Mouse (Mus musculus) lung, postnatal 0 days (tissue): ENCODE measurements around the gene Opa3. TPM values are rescaled to one million over a fixed set of nuclear protein-coding genes. Genes with fewer than 3 reads are reported as not detected.

Experiments used
- ATAC-seq: fragments of 200-750 bp; cut with Nextera tagmentation; 2 replicates; pipeline ENCODE4 v1.8.0; 2017; ENCODE audit warnings: moderate library complexity
- DNase-seq: peaks from one replicate; pipeline ENCODE4 v3.0.0-alpha.2; 2016; ENCODE audit warnings: low spot score
- H3K27ac ChIP-seq: fragments of 300-500 bp; sonication (generic); 2 replicates; pipeline ENCODE4 v1.5.1; 2014; ENCODE audit warnings: antibody characterized with exemption, mild to moderate bottlenecking, low read length, mixed read lengths
- H3K27me3 ChIP-seq: fragments of 300-500 bp; sonication (generic); replicated peaks from 2 replicates; pipeline ENCODE4 v1.6.1; 2014; ENCODE audit warnings: low read length, mixed read lengths; ENCODE audit not compliant: insufficient read depth
- H3K36me3 ChIP-seq: fragments of 300-500 bp; sonication (generic); 2 replicates; pipeline ENCODE4 v1.6.1; 2014; ENCODE audit warnings: low read length, mixed read lengths; ENCODE audit not compliant: insufficient read depth
- H3K4me1 ChIP-seq: fragments of 300-500 bp; sonication (generic); 2 replicates; pipeline ENCODE4 v1.6.1; 2014; ENCODE audit warnings: antibody characterized with exemption, low read depth, low read length, mixed read lengths; ENCODE audit not compliant: insufficient read depth
- H3K4me2 ChIP-seq: fragments of 300-500 bp; sonication (generic); replicated peaks from 2 replicates; pipeline ENCODE4 v1.6.1; 2014; ENCODE audit warnings: low read depth, mild to moderate bottlenecking, low read length, moderate library complexity, mixed read lengths
- H3K4me3 ChIP-seq: fragments of 300-500 bp; sonication (generic); 2 replicates; pipeline ENCODE4 v1.5.1; 2014; ENCODE audit warnings: low read depth, low read length
- H3K9ac ChIP-seq: fragments of 300-500 bp; sonication (generic); replicated peaks from 2 replicates; pipeline ENCODE4 v1.6.1; 2014; ENCODE audit warnings: low read depth, mild to moderate bottlenecking
- H3K9me3 ChIP-seq: fragments of 300-500 bp; sonication (generic); 2 replicates; pipeline ENCODE4 v1.6.1; 2016; ENCODE audit warnings: low read length, mixed read lengths
- CTCF ChIP-seq: IDR thresholded peaks from 2 replicates; pipeline ENCODE4 v1.5.1; 2016; ENCODE audit warnings: antibody characterized with exemption, mild to moderate bottlenecking
- EP300 ChIP-seq: IDR thresholded peaks from 2 replicates; pipeline ENCODE4 v1.6.1; 2016; ENCODE audit warnings: antibody characterized with exemption, mild to moderate bottlenecking, control low read depth
- WGBS: fragments of 180-500 bp; shearing (Covaris S2); extraction: QIAGEN DNeasy Blood & Tissue Kit; methylation state at CpG from one replicate; pipeline ENCODE4 v1.1.7; 2014; 5-methylcytosine and 5-hydroxymethylcytosine counted together
- polyA plus RNA-seq: library from polyadenylated mRNA; unstranded; fragments of >200 nt; fragmentation: Nextera tagmentation; extraction: Ambion mirVana; gene quantifications from 2 replicates; pipeline ENCODE4 v1.2.1, GENCODE M21; 2015

The Opa3 gene
- polyA plus RNA-seq, 1 experiment from 2014 or later: 19.0 TPM

DNA sequence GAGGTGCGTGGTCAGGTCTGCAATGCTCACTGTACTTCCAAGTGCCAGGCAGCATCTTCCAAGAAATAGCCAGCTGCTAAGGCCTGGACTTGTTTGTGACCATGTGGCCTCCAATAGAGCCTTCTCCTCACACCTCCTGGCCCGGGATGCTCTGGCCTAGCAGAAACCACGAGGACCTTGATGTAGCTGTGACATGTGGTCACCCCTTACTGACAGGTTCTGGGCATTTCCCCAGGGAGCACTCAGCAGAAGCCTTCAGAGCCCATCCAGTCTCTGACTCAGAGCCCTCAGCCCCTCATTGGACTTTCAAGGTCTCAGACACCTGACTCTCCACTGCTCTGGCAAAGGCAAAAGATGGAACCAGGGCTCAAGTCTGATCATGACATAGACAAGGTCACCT, 16.9 kb downstream of the Opa3 start:
- TF ChIP-seq EP300 (no peak), CTCF (no peak)
- WGBS: 85% methylated on average over 3 of the region's 3 CpGs
- Histone ChIP-seq H3K4me3 (no peak overlapping the region), H3K9me3 (no peaks in the 10 kb centered on the region), H3K4me1 (no peaks in the 10 kb centered on the region), H3K27ac (no peak overlapping the region), H3K36me3 (no peaks in the 10 kb centered on the region), H3K4me2 (no peak overlapping the region), H3K27me3 (no peaks in the 10 kb centered on the region), H3K9ac (no peak overlapping the region)
- DNase-seq: no peak
- ATAC-seq: no peak

DNA sequence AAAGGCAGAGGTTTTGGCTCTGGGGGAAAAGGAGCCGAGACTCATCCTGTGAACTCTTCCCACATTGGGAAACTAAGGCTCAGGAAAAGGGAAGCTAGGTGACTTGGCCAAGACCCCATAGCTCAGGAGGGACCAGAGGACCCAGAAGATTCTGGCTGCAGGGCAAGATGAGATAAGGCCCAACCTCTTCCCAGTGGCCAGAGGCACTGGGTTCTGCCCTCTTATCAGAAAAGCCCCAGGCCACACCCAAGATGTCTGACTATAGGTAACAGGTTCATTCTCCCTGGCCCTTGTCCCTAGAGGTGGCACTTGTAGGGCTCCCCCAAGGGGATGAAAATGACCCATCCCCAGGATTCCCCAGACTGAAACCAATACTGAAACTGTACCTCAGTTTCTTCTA, 18.7 kb downstream of the Opa3 start:
- Histone ChIP-seq H3K4me2 (no peak overlapping the region), H3K9ac (no peak overlapping the region), H3K4me1 (no peaks in the 10 kb centered on the region), H3K9me3 (no peaks in the 10 kb centered on the region), H3K36me3 (no peaks in the 10 kb centered on the region), H3K27ac (no peak overlapping the region), H3K27me3 (no peaks in the 10 kb centered on the region), H3K4me3 (no peak overlapping the region)
- no peak for TF ChIP-seq CTCF
- ATAC-seq: no peak
- 92% methylated on average over 1 of the region's 1 CpGs for WGBS
- DNase-seq: no peak

DNA sequence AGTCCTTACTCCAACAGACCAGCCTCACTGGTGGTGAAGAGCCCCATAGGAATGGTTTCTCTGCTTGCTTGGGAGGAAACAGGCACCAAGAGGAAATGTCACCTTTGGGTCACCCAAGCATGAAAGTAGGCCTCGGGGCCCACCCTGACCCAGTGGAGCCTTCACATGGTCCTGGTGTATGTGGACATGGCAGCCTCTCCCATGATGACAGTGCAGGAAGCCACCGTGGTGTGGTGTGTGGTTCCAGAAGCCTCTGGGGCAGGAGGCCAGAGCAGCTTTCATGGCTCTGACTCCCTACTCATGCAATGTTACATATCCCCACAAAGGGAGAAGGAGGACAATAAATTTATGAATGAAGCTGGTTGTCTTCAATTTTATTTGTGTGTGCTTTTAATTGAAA, 19.4 kb downstream of the Opa3 start:
- Histone ChIP-seq H3K27me3 (no peaks in the 10 kb centered on the region), H3K36me3 (no peaks in the 10 kb centered on the region), H3K4me2 (no peak overlapping the region), H3K4me3 (no peak overlapping the region), H3K27ac (no peak overlapping the region), H3K9me3 (no peaks in the 10 kb centered on the region), H3K4me1 (no peaks in the 10 kb centered on the region), H3K9ac (no peak overlapping the region)
- ATAC-seq: no peak
- 84% methylated on average over 2 of the region's 2 CpGs for WGBS
- TF ChIP-seq CTCF (no peak), EP300 (no peak)
- DNase-seq: no peak

DNA sequence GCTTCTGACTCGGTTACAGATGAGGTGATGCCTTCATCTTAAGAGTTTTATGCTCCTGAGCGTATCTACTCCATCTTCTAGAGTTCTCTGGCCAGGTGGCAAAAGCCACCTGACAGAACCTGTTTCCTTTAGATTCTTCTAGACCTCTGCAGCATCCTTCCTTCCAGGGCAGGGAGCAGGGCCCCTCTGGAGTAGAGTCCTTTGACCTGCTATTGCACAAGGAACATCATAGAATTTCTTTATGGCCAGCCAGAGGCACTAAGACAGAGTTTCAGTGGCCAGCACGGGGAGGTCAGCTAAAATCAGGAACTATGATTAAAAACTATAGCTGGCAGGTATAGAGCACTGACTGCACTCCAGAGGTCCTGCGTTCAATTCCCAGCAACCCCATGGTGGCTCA, 23.9 kb downstream of the Opa3 start:
- TF ChIP-seq EP300 (no peak), CTCF (no peak)
- Histone ChIP-seq H3K27me3 (no peaks in the 10 kb centered on the region), H3K9ac (no peak overlapping the region), H3K36me3 (peaks cover 10% of the 10 kb centered on the region; the same call in 1 of the 2 replicates), H3K9me3 (no peaks in the 10 kb centered on the region), H3K4me3 (no peak overlapping the region), H3K4me1 (no peaks in the 10 kb centered on the region), H3K4me2 (no peak overlapping the region), H3K27ac (no peak overlapping the region)
- DNase-seq (no peak), ATAC-seq (no peak)
- WGBS: 78% methylated on average over 4 of the region's 4 CpGs

DNA sequence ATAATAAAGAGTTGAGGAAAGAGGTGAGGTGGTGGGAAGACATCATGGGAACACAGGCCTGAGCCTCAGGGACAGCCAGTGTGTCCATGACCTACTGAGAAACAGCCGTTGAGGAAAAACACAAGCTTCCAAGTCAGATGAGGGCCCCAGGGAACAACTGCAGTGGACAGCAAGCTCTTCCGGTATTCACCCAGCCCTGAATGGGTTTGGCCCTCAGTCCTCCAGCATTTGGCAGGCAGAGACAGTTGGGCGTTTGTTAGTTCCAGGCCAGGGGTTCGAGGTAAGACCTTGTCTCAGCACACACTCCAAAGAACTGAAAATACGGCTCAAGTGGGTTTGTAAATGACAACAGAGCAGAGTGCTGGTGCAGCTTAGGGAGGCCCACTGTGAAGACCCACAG, 25.3 kb downstream of the Opa3 start:
- 41% methylated on average over 5 of the region's 5 CpGs for WGBS
- no peak overlapping the region for H3K9ac ChIP-seq
- H3K27me3 ChIP-seq: no peaks in the 10 kb centered on the region
- H3K36me3 ChIP-seq: peaks cover 13% of the 10 kb centered on the region
- no peaks in the 10 kb centered on the region for H3K4me1 ChIP-seq
- H3K27ac ChIP-seq: no peak overlapping the region
- TF ChIP-seq CTCF (no peak), EP300 (no peak)
- no peak overlapping the region for H3K4me2 ChIP-seq
- no peak for ATAC-seq
- H3K4me3 ChIP-seq: no peak overlapping the region
- DNase-seq: no peak
- H3K9me3 ChIP-seq: no peaks in the 10 kb centered on the region

DNA sequence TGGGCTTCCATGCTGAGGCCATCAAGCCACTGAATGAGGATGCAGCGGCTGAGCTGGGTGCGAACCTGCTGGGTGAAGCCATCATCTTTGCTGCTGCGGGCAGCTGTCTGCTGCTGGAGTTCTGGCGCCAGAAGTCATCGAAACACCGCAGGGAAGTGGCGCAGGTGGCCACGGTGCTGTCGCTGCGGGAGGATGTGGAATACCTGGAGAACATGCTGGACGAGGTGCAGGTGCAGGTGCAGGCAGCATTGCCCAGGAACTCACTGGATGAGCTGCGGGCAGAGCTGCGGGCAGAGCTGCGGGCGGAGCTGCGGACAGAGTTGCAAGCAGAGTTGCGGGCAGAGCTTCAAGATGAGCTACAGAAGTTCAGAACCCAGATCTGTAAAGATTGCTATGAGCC, 27.3 kb downstream of the Opa3 start:
- H3K27me3 ChIP-seq: no peaks in the 10 kb centered on the region
- DNase-seq: no peak
- no peak overlapping the region for H3K27ac ChIP-seq
- no peak overlapping the region for H3K9ac ChIP-seq
- TF ChIP-seq EP300 (no peak), CTCF (no peak)
- no peaks in the 10 kb centered on the region for H3K4me1 ChIP-seq
- 84% methylated on average over 16 of the region's 17 CpGs for WGBS
- H3K4me2 ChIP-seq: no peak overlapping the region
- ATAC-seq: no peak
- no peaks in the 10 kb centered on the region for H3K9me3 ChIP-seq
- no peak overlapping the region for H3K4me3 ChIP-seq
- peaks cover 25% of the 10 kb centered on the region for H3K36me3 ChIP-seq

DNA sequence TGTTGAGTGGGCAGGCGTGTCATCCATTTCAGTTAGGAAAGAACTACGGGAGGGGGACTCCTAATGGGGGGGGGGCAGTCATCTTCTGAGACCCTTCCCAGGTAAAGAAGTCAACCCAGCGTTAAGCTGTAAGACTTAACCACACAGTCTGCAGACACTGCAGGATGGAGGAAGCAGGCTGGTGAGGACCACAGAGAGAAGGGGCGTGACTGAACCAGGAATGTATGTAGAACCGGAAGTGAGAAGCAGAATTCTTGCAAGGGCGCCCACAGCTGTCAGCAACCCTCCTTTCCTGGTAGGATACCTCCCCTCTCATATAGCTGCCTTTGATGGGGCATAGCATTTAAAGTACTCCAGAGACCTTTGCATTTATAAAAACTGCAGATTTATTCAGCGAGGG, 28.4 kb downstream of the Opa3 start:
- Histone ChIP-seq H3K4me3 (no peak overlapping the region), H3K9ac (no peak overlapping the region), H3K36me3 (peaks cover 33% of the 10 kb centered on the region), H3K4me2 (no peak overlapping the region), H3K4me1 (no peaks in the 10 kb centered on the region), H3K27me3 (no peaks in the 10 kb centered on the region), H3K27ac (no peak overlapping the region), H3K9me3 (no peaks in the 10 kb centered on the region)
- TF ChIP-seq CTCF: no peak
- TF ChIP-seq EP300: no peak
- DNase-seq (peak; percentile 37), ATAC-seq (no peak)
- 71% methylated on average over 7 of the region's 7 CpGs for WGBS
